Mouse (Mus musculus) heart, embryonic 15.5 days (tissue): ENCODE results near the gene Lrmda. TPM values are rescaled to one million over a fixed set of nuclear protein-coding genes. Genes with fewer than 3 reads are reported as not detected.

ENCODE experiments used
- ATAC-seq: fragments of 200-750 bp; cut with Nextera tagmentation; replicated peaks from 2 replicates; pipeline ENCODE4 v1.8.0; 2017; ENCODE audit warnings: low read depth, moderate TSS enrichment; ENCODE audit not compliant: insufficient number of reproducible peaks, insufficient read depth, low FRiP score
- H3K27ac ChIP-seq: fragments of 300-500 bp; sonication (generic); 2 replicates; pipeline ENCODE4 v1.5.1; 2015; ENCODE audit warnings: mild to moderate bottlenecking, inconsistent platforms
- H3K27me3 ChIP-seq: fragments of 300-500 bp; sonication (generic); 2 replicates; pipeline ENCODE4 v1.6.1; 2015; ENCODE audit warnings: inconsistent platforms
- H3K36me3 ChIP-seq: fragments of 300-500 bp; sonication (generic); 2 replicates; pipeline ENCODE4 v1.6.1; 2015; ENCODE audit warnings: mild to moderate bottlenecking, inconsistent platforms
- H3K4me1 ChIP-seq: fragments of 300-500 bp; sonication (generic); replicated peaks from 2 replicates; pipeline ENCODE4 v1.6.1; 2015; ENCODE audit warnings: inconsistent platforms
- H3K4me2 ChIP-seq: fragments of 300-500 bp; sonication (generic); 2 replicates; pipeline ENCODE4 v1.6.1; 2015; ENCODE audit warnings: inconsistent platforms, mild to moderate bottlenecking, moderate library complexity
- H3K4me3 ChIP-seq: fragments of 300-500 bp; sonication (generic); 2 replicates; pipeline ENCODE4 v1.5.1; 2015; ENCODE audit warnings: mild to moderate bottlenecking, inconsistent platforms
- H3K9ac ChIP-seq: fragments of 300-500 bp; sonication (generic); 2 replicates; pipeline ENCODE4 v1.6.1; 2015; ENCODE audit warnings: mild to moderate bottlenecking, inconsistent platforms
- H3K9me3 ChIP-seq: fragments of 300-500 bp; sonication (generic); replicated peaks from 2 replicates; pipeline ENCODE4 v1.6.1; 2016; ENCODE audit warnings: inconsistent platforms
- WGBS: fragments of 180-500 bp; shearing (Covaris S2); methylation state at CpG from one replicate; pipeline ENCODE4 v1.1.7; 2015; ENCODE audit warnings: mixed read lengths; 5-methylcytosine and 5-hydroxymethylcytosine counted together
- polyA plus RNA-seq: library from polyadenylated mRNA; unstranded; fragments of >200 nt; fragmentation: Nextera tagmentation; extraction: Ambion mirVana; gene quantifications from 2 replicates; pipeline ENCODE4 v1.2.1, GENCODE M21; 2015

Lrmda gene
- polyA plus RNA-seq, 1 experiment from 2014 or later: 0.83 TPM

DNA sequence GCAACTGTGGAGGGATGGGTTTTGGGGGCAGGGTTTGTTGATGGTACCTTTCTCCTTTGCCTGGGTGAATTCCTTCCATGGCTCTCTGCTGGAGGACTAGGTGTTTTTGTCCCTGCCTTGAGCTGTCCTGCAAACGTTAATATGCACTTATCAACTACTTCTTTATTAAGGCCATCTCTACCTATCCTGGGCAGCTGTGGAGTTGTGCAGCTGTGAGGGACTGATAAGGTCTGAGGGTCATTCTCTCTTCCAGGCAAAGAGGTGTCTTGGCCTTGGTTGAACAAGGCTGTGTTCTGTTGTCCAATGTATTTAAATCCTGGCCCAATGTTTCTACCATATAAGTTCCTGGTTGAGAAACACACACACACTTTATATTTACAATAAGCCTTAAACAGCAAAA lies 29.8 kb downstream of the Lrmda start:
- no peak for ATAC-seq
- 0 out of 2 replicates have a peak, but pooled peaks cover 13% of the 10 kb centered on the region for H3K27me3 ChIP-seq
- no peaks in the 10 kb centered on the region for H3K36me3 ChIP-seq
- H3K9ac ChIP-seq: no peak overlapping the region
- H3K4me3 ChIP-seq: no peak overlapping the region
- no peak overlapping the region for H3K27ac ChIP-seq
- H3K4me2 ChIP-seq: no peak overlapping the region
- WGBS: 49% methylated on average over 1 of the region's 1 CpGs
- H3K4me1 ChIP-seq: peaks cover 9% of the 10 kb centered on the region
- H3K9me3 ChIP-seq: no peaks in the 10 kb centered on the region

DNA sequence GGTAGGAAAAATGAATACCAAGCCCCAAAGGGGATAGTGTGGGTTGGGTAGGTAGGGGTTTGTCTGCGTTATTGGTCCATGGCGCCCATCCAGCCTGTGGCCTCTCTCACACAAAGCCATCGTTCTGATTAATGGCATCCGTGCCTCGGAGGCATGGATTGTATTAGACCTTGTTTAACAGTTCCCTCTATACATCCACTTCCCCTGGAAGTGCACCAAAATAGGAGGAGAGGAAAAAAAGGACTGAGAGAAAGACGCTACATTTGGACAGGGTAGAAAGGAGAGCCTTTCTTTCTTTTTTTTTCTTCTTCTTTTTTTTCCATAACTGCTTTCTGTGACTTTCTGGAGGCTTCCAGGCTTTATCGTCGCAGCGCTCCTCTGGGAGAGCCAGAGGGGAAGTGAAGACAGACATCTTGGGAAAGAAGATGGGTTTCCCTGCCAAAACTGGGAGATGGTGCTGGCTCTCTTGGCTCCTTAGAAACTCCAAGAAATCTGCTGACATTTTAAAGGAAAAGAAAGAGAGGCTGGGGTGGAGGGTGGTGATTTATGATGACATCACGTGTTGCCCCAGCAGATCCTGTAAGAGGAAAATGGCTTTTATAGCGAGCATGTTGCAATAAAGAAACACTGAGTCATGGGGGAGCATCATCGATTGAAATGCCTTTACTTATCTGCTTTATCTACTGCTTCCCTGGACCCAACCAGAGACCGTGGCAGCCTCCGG lies 32.6 kb downstream of the Lrmda start:
- no peaks in the 10 kb centered on the region for H3K36me3 ChIP-seq
- no peak overlapping the region for H3K27ac ChIP-seq
- H3K9me3 ChIP-seq: no peaks in the 10 kb centered on the region
- 0 out of 2 replicates have a peak, but pooled peaks cover 13% of the 10 kb centered on the region for H3K27me3 ChIP-seq
- 62% methylated on average over 14 of the region's 14 CpGs for WGBS
- no peak overlapping the region for H3K4me3 ChIP-seq
- no peak overlapping the region for H3K4me2 ChIP-seq
- peak; percentile 53 for ATAC-seq
- peaks cover 20% of the 10 kb centered on the region for H3K4me1 ChIP-seq
- H3K9ac ChIP-seq: no peak overlapping the region

DNA sequence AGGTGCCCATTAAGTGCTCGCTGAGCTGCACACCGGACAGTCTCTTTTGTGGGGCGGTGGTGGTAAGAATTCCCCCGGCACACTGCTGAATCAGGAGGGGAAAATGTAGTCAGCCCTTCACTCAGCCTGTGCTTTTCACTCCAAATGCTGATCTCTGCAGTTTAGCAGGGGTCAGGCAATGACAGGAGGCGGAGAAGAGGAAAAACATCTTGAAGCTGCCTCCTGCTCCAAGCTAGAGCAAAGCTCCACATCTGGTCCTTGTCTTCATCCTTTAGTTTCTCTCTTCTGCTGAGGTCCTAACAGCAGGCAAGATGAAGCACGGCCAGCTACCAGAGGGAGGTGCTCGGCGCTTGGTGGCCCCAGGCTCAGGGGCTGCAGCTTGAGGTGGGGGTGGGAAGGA lies 36.1 kb downstream of the Lrmda start:
- Histone ChIP-seq H3K27me3 (0 out of 2 replicates have a peak, but pooled peaks cover 7% of the 10 kb centered on the region), H3K9ac (no peak overlapping the region), H3K9me3 (no peaks in the 10 kb centered on the region), H3K4me1 (peaks cover 15% of the 10 kb centered on the region), H3K4me3 (no peak overlapping the region), H3K36me3 (no peaks in the 10 kb centered on the region), H3K4me2 (no peak overlapping the region), H3K27ac (no peak overlapping the region)
- 56% methylated on average over 8 of the region's 8 CpGs for WGBS
- no peak for ATAC-seq

DNA sequence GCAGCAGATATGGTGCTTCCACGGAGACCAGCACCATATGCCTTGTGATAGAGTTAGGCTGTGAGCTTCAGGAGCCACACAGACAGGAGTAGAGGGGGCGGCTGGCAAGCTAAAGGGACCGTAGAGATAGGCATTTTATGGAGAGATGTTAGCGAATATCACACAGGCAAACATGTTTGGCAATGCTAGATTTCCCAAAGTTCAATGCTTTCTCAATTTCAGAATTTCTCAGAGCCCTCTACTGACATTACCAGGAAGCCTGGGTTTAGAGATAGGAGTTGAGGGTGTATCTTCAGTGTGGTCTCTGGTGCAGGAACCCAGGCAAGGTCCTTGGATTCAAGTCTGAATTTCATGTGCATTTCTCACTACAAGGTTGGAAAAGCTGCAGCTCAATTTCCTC lies 36.7 kb downstream of the Lrmda start:
- H3K4me1 ChIP-seq: peaks cover 15% of the 10 kb centered on the region
- 0 out of 2 replicates have a peak, but pooled peaks cover 7% of the 10 kb centered on the region for H3K27me3 ChIP-seq
- 66% methylated on average over 4 of the region's 4 CpGs for WGBS
- H3K9me3 ChIP-seq: no peaks in the 10 kb centered on the region
- ATAC-seq: no peak
- H3K4me2 ChIP-seq: no peak overlapping the region
- H3K9ac ChIP-seq: no peak overlapping the region
- H3K4me3 ChIP-seq: no peak overlapping the region
- no peak overlapping the region for H3K27ac ChIP-seq
- no peaks in the 10 kb centered on the region for H3K36me3 ChIP-seq

DNA sequence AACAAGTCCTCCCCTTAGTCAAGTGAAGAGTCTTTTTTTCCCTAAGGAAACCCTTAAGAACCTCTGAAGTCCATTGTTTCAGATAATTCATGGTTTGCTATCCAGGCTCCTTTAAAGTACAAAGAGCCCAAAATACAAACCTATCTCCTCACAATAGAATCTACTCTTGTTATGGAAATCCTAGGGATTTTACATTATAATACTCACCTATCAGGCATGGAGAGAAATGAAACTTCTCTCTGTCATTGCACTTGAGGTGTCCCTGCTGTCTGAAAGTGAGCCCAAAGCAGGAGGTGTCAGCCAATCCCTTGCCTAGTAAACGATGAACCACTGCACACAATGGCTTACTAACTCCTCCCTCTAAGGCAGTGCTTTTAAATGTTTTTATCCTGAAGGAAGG lies 39.2 kb downstream of the Lrmda start:
- H3K4me2 ChIP-seq: no peak overlapping the region
- H3K4me1 ChIP-seq: peaks cover 10% of the 10 kb centered on the region; the same call in 1 of the 2 replicates
- no peak overlapping the region for H3K4me3 ChIP-seq
- 0 out of 2 replicates have a peak, but pooled peaks cover 5% of the 10 kb centered on the region for H3K27me3 ChIP-seq
- no peaks in the 10 kb centered on the region for H3K9me3 ChIP-seq
- H3K36me3 ChIP-seq: no peaks in the 10 kb centered on the region
- 50% methylated on average over 1 of the region's 1 CpGs for WGBS
- H3K9ac ChIP-seq: no peak overlapping the region
- no peak for ATAC-seq
- no peak overlapping the region for H3K27ac ChIP-seq

DNA sequence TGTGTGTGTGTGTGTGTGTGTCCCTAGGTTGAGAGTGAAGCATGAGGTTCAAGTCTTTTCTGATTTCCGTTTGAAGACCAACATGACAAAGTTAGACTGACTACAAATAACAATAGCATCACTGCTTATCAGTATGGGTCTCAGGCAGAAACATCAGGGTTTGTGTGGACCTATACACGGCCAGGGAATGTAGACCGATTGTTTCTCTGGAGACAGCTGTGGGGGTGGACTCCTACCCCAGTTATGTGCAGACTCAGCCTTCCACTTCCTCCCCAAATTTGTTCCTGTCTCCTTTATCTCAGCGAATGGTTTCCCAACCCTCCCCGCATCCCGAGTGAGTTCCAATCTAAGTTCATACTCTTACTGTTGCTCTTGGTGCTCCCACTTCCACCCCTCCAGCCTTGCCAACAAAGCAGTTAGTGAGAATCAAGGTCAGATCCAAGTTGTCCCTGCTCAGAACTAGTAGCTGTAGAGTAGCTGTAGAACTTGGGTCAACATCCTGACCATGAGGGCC lies 39.9 kb downstream of the Lrmda start:
- Histone ChIP-seq H3K27me3 (no peaks in the 10 kb centered on the region), H3K4me3 (no peak overlapping the region), H3K9ac (no peak overlapping the region), H3K27ac (no peak overlapping the region), H3K4me1 (peaks cover 10% of the 10 kb centered on the region; the same call in 1 of the 2 replicates), H3K4me2 (no peak overlapping the region), H3K9me3 (no peaks in the 10 kb centered on the region), H3K36me3 (no peaks in the 10 kb centered on the region)
- no peak for ATAC-seq
- 59% methylated on average over 6 of the region's 6 CpGs for WGBS

DNA sequence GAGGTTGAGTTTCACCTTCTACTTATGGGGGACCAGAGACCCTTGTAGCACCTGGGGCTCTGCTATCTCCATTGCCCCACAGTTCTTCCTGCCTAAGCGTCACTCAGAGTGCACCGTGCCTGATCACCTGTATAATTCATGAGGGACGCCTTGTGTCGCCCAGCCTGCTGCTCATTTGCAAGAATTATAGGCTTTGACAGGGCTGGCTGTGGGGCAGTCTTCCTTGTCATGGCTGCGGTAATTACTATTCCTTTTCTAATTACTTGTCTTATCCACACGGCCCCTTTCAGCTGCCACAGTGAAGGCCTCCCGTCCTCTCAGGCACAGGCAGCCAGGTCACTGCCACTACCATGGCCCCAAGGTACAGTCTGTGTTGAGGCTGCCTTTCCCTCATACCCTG lies 41.3 kb downstream of the Lrmda start:
- H3K27ac ChIP-seq: no peak overlapping the region
- no peaks in the 10 kb centered on the region for H3K36me3 ChIP-seq
- H3K4me3 ChIP-seq: no peak overlapping the region
- 85% methylated on average over 7 of the region's 7 CpGs for WGBS
- H3K27me3 ChIP-seq: no peaks in the 10 kb centered on the region
- no peak for ATAC-seq
- H3K9me3 ChIP-seq: no peaks in the 10 kb centered on the region
- no peak overlapping the region for H3K9ac ChIP-seq
- H3K4me1 ChIP-seq: peaks cover 6% of the 10 kb centered on the region; the same call in 1 of the 2 replicates
- no peak overlapping the region for H3K4me2 ChIP-seq

DNA sequence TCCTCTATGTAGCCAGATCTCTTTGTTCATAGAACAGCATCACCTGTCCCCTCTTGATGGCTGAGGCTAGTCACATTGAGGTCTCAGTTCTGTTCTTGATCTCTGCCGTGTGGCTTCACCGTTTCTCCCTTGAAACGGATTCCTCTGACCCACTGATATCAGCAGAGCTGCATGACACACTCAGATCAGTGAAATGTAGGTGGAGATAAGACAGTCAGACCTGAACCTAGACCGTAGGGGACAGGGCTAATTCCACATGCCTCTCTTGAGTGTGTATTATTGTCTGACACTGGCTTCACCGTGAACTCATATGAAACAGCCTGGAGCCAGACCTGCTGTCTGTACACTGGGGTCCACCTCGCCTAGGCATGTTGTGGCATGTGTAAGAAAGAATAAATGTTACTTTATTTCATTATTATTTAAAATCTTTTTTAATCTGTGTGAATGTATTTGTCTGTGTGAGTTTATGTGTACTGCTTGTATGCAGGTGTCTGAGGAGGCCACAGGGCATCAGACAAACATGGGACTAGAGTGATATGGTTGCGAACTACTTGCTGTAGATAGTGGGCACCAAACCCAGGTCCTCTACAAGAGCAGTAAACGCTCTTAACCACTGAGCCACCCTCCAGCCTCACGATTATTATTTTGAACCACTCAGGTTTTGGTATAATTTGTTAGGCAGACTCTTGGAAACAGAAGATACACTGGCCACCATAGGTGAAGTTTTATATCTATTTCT lies 42.8 kb downstream of the Lrmda start:
- no peak for ATAC-seq
- H3K4me1 ChIP-seq: no peaks in the 10 kb centered on the region
- H3K36me3 ChIP-seq: no peaks in the 10 kb centered on the region
- H3K27ac ChIP-seq: no peak overlapping the region
- 56% methylated on average over 9 of the region's 9 CpGs for WGBS
- H3K9me3 ChIP-seq: no peaks in the 10 kb centered on the region
- no peak overlapping the region for H3K4me3 ChIP-seq
- H3K9ac ChIP-seq: no peak overlapping the region
- no peaks in the 10 kb centered on the region for H3K27me3 ChIP-seq
- H3K4me2 ChIP-seq: no peak overlapping the region

DNA sequence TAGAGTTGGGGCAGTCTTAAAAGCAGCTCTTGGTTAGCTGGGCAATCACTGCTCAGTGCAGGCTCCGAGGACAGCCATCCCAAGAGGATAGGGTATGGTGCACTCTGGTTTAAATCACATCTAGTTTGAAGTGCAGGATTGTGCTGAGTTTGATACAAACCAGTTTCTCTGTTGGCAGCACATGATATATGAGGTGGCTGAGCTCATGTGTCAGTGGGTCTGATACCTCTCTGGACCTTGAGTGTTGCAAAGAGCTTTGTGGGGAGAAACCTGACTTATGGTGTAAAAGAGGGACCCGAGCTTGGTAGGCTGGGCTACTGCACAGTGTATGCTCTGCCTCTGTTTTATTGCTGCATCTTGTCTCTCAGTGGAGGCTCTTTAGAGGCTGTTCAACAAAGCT lies 49.7 kb downstream of the Lrmda start:
- no peak for ATAC-seq
- H3K36me3 ChIP-seq: no peaks in the 10 kb centered on the region
- no peak overlapping the region for H3K9ac ChIP-seq
- WGBS: 26% methylated on average over 2 of the region's 2 CpGs
- no peak overlapping the region for H3K4me2 ChIP-seq
- H3K27me3 ChIP-seq: no peaks in the 10 kb centered on the region
- no peak overlapping the region for H3K4me3 ChIP-seq
- H3K9me3 ChIP-seq: no peaks in the 10 kb centered on the region
- no peak overlapping the region for H3K27ac ChIP-seq
- H3K4me1 ChIP-seq: peaks cover 5% of the 10 kb centered on the region; the same call in 1 of the 2 replicates

DNA sequence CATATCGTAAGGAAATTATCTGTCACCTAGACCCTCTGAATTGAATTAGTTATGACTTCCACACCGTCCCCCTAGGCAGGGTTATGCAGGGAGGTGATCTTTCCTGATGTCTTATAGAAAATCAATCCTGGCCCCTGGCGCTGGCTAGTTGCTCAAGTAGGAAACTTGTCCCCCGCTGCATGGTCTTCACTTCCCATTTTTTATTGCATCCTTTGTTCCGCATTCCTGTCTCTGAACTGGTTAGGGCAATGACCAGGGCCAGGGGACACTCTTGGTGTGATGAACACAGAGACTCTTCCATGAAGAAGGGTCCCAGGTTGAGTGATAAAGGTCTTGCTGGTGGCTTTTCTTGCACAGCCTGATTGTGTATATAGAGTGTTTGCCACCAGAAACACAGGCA lies 53.9 kb downstream of the Lrmda start:
- Histone ChIP-seq H3K36me3 (no peaks in the 10 kb centered on the region), H3K4me1 (peaks cover 5% of the 10 kb centered on the region; the same call in 1 of the 2 replicates), H3K9ac (no peak overlapping the region), H3K4me2 (no peak overlapping the region), H3K27me3 (no peaks in the 10 kb centered on the region), H3K27ac (no peak overlapping the region), H3K9me3 (no peaks in the 10 kb centered on the region), H3K4me3 (no peak overlapping the region)
- ATAC-seq: no peak
- WGBS: 87% methylated on average over 5 of the region's 5 CpGs

DNA sequence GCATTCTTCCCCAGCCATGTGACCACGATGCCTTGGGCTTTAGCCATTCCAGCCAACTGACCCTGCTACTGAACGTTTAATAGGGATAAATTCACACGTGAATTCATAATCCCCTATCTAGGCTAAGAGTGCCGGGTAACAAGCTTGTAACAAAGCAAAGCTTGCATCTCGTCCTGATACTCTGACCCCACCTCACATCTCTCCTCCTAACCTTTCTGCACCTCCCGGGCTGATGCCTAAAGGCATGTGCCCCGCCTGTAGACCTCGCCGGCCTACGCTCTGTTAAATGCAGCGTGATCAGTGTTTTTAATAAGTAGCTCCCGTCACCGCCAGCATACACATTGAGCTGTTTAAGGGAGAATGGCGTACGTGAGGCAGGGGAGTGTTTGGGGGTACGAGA lies 54.7 kb downstream of the Lrmda start:
- Histone ChIP-seq H3K27ac (no peak overlapping the region), H3K4me3 (no peak overlapping the region), H3K9me3 (no peaks in the 10 kb centered on the region), H3K27me3 (no peaks in the 10 kb centered on the region), H3K9ac (no peak overlapping the region), H3K36me3 (no peaks in the 10 kb centered on the region), H3K4me2 (no peak overlapping the region), H3K4me1 (no peaks in the 10 kb centered on the region)
- ATAC-seq: no peak
- WGBS: 68% methylated on average over 16 of the region's 16 CpGs
